Mouse (Mus musculus) stomach, postnatal 0 days (tissue): ENCODE measurements around the gene Cdhr3.

Experiments used
- CTCF ChIP-seq: IDR thresholded peaks from 2 replicates; pipeline ENCODE4 v1.5.1; 2016; ENCODE audit warnings: antibody characterized with exemption, low read depth, mild to moderate bottlenecking, moderate library complexity
- EP300 ChIP-seq: optimal IDR thresholded peaks from 2 replicates; pipeline ENCODE3; 2016; ENCODE audit warnings: antibody characterized with exemption

DNA sequence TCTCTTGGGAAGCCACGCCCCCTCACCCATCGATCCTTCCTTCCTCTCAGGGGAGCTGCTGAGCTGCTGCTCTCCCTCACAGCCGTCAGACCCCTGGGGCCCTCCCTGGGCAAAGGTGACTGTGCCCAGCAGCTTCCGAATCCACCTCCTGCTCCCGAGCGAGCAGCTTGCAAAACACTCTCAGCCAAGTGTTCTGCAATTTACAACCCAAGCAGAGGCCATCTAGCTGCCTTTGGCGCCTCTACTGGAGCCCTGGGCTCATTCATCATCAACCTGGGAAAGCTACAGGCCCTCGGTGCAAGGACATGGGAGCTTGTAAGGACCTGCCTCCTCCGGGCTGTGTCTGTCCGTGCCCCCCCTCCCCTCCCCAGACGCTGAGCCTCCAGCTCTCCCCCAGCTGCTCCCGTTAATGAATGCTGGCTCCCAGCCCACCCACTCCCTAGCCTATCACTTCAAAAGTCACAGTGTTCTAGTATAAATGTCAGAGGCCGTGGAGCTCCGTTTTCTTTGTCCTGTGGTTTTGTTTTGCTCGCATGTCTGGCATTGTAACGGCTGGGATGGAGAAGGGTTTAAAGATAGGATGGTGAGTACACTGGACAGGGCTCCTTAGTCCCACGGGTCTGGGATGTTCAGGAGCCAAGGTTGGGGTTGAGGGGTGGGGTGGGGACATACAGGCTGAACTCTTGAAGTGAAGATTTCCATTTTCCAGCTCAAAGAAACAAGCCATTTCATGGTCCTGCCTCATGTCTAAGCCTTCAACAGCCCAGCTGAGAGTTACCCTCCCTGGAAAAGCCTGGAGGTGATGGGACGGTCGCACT, 35.2 kb downstream of the Cdhr3 start:
- peak; percentile 71 for TF ChIP-seq CTCF
- TF ChIP-seq EP300: no peak
